Mouse (Mus musculus): ENCODE results near the gene Dhx40. TPM values are rescaled to one million over a fixed set of nuclear protein-coding genes. Genes with fewer than 3 reads are reported as not detected.
"Not testable (repeated sequence)": the region's sequence is repeated elsewhere in the genome, so short reads cannot be mapped to it uniquely, and the experiment has no call there.

The Dhx40 gene
- polyA plus RNA-seq, 1 experiment = 6.3 TPM

- no peaks in the 10 kb centered on the region for H3K79me3 ChIP-seq (ENCODE audit: low read depth)
- no peaks in the 10 kb centered on the region for H3K36me3 ChIP-seq (ENCODE audit: control insufficient read depth, insufficient read depth)
- H3K27me3 ChIP-seq (ENCODE audit: control insufficient read depth, insufficient read depth, insufficient read length) = no peaks in the 10 kb centered on the region
- TF ChIP-seq CTCF (IDR thresholded peaks at IDR 0.05; ENCODE audit: control insufficient read depth, insufficient read depth, insufficient read length) = no peak
- TF ChIP-seq FOSL1 (IDR thresholded peaks at IDR 0.05; ENCODE audit: insufficient read depth, low read length, poor library complexity, severe bottlenecking) = no peak
- no peak for TF ChIP-seq CEBPB (IDR thresholded peaks at IDR 0.05; ENCODE audit: low read depth)
- TF ChIP-seq MYOD1 (IDR thresholded peaks at IDR 0.05; ENCODE audit: control insufficient read depth, insufficient read length, low read depth) = no peak
- no peak for TF ChIP-seq USF1 (IDR thresholded peaks at IDR 0.05; ENCODE audit: low read depth)
- no peak for TF ChIP-seq MAX (IDR thresholded peaks at IDR 0.05)
- no peak for TF ChIP-seq MYOG (IDR thresholded peaks at IDR 0.05; ENCODE audit: control insufficient read depth, extremely low read depth, insufficient read length)
- H3ac ChIP-seq (ENCODE audit: control insufficient read depth, insufficient read length, low read depth) = no peak overlapping the region
- no peaks in the 10 kb centered on the region for H3K79me2 ChIP-seq (ENCODE audit: control insufficient read depth, insufficient read depth)
- H3K4me3 ChIP-seq (ENCODE audit: insufficient read depth, poor library complexity, severe bottlenecking) = no peak overlapping the region
Measured at GRCm38 (mm10) chr11:86827476-86828245, 20.1 kb upstream of the Dhx40 start.

- H3K79me2 ChIP-seq (ENCODE audit: control insufficient read depth, insufficient read depth) = no peaks in the 10 kb centered on the region
- H3K27me3 ChIP-seq (ENCODE audit: control insufficient read depth, insufficient read depth, insufficient read length) = no peaks in the 10 kb centered on the region
- H3K79me3 ChIP-seq (ENCODE audit: low read depth) = no peaks in the 10 kb centered on the region
- H3K36me3 ChIP-seq (ENCODE audit: control insufficient read depth, insufficient read depth) = no peaks in the 10 kb centered on the region
- H3ac ChIP-seq (ENCODE audit: control insufficient read depth, insufficient read length, low read depth) = no peak overlapping the region
- no peak for TF ChIP-seq FOSL1 (IDR thresholded peaks at IDR 0.05; ENCODE audit: insufficient read depth, low read length, poor library complexity, severe bottlenecking)
- no peak for TF ChIP-seq MYOD1 (IDR thresholded peaks at IDR 0.05; ENCODE audit: control insufficient read depth, insufficient read length, low read depth)
- no peak for TF ChIP-seq CEBPB (IDR thresholded peaks at IDR 0.05; ENCODE audit: low read depth)
- no peak for TF ChIP-seq MAX (IDR thresholded peaks at IDR 0.05)
- TF ChIP-seq CTCF (IDR thresholded peaks at IDR 0.05; ENCODE audit: control insufficient read depth, insufficient read depth, insufficient read length) = no peak
- TF ChIP-seq USF1 (IDR thresholded peaks at IDR 0.05; ENCODE audit: low read depth) = no peak
- TF ChIP-seq MYOG (IDR thresholded peaks at IDR 0.05; ENCODE audit: control insufficient read depth, extremely low read depth, insufficient read length) = no peak
- no peak overlapping the region for H3K4me3 ChIP-seq (ENCODE audit: insufficient read depth, poor library complexity, severe bottlenecking)
Measured at GRCm38 (mm10) chr11:86824433-86824832, 16.9 kb upstream of the Dhx40 start.

GRCm38 (mm10) chr11:86822531-86822930 lies 15.0 kb upstream of the Dhx40 start:
- no peak for TF ChIP-seq USF1 (IDR thresholded peaks at IDR 0.05; ENCODE audit: low read depth)
- no peak for TF ChIP-seq MYOG (IDR thresholded peaks at IDR 0.05; ENCODE audit: control insufficient read depth, extremely low read depth, insufficient read length)
- TF ChIP-seq FOSL1 (IDR thresholded peaks at IDR 0.05; ENCODE audit: insufficient read depth, low read length, poor library complexity, severe bottlenecking) = no peak
- no peak for TF ChIP-seq MAX (IDR thresholded peaks at IDR 0.05)
- no peak for TF ChIP-seq CTCF (IDR thresholded peaks at IDR 0.05; ENCODE audit: control insufficient read depth, insufficient read depth, insufficient read length)
- H3K4me3 ChIP-seq (ENCODE audit: insufficient read depth, poor library complexity, severe bottlenecking) = no peak overlapping the region

GRCm38 (mm10) chr11:86819536-86819935 lies 12.0 kb upstream of the Dhx40 start:
- no peak overlapping the region for H3ac ChIP-seq (ENCODE audit: control insufficient read depth, insufficient read length, low read depth)
- H3K36me3 ChIP-seq (ENCODE audit: control insufficient read depth, insufficient read depth) = no peaks in the 10 kb centered on the region
- no peaks in the 10 kb centered on the region for H3K79me3 ChIP-seq (ENCODE audit: low read depth)
- no peak overlapping the region for H3K4me3 ChIP-seq (ENCODE audit: insufficient read depth, poor library complexity, severe bottlenecking)
- H3K27me3 ChIP-seq (ENCODE audit: control insufficient read depth, insufficient read depth, insufficient read length) = peaks cover 9% of the 10 kb centered on the region
- H3K79me2 ChIP-seq (ENCODE audit: control insufficient read depth, insufficient read depth) = no peaks in the 10 kb centered on the region
- no peak for TF ChIP-seq MAX (IDR thresholded peaks at IDR 0.05)
- no peak for TF ChIP-seq CTCF (IDR thresholded peaks at IDR 0.05; ENCODE audit: control insufficient read depth, insufficient read depth, insufficient read length)
- no peak for TF ChIP-seq MYOD1 (IDR thresholded peaks at IDR 0.05; ENCODE audit: control insufficient read depth, insufficient read length, low read depth)
- TF ChIP-seq MYOG (IDR thresholded peaks at IDR 0.05; ENCODE audit: control insufficient read depth, extremely low read depth, insufficient read length) = no peak
- no peak for TF ChIP-seq FOSL1 (IDR thresholded peaks at IDR 0.05; ENCODE audit: insufficient read depth, low read length, poor library complexity, severe bottlenecking)
- no peak for TF ChIP-seq CEBPB (IDR thresholded peaks at IDR 0.05; ENCODE audit: low read depth)

More at GRCm38 (mm10) chr11:86822531-86822930, 15.0 kb upstream of the Dhx40 start:
- no peaks in the 10 kb centered on the region for H3K79me3 ChIP-seq (ENCODE audit: low read depth)
- H3K36me3 ChIP-seq (ENCODE audit: control insufficient read depth, insufficient read depth) = no peaks in the 10 kb centered on the region
- peaks cover 9% of the 10 kb centered on the region for H3K27me3 ChIP-seq (ENCODE audit: control insufficient read depth, insufficient read depth, insufficient read length)
- no peak overlapping the region for H3ac ChIP-seq (ENCODE audit: control insufficient read depth, insufficient read length, low read depth)
- no peaks in the 10 kb centered on the region for H3K79me2 ChIP-seq (ENCODE audit: control insufficient read depth, insufficient read depth)

- Histone ChIP-seq H3K36me3 (ENCODE audit: control insufficient read depth, insufficient read depth) (no peaks in the 10 kb centered on the region), H3K79me3 (ENCODE audit: low read depth) (no peaks in the 10 kb centered on the region), H3K27me3 (ENCODE audit: control insufficient read depth, insufficient read depth, insufficient read length) (peaks cover 9% of the 10 kb centered on the region), H3ac (ENCODE audit: control insufficient read depth, insufficient read length, low read depth) (no peak overlapping the region), H3K4me3 (ENCODE audit: insufficient read depth, poor library complexity, severe bottlenecking) (no peak overlapping the region), H3K79me2 (ENCODE audit: control insufficient read depth, insufficient read depth) (no peaks in the 10 kb centered on the region)
- no peak for TF ChIP-seq FOSL1 (IDR thresholded peaks at IDR 0.05; ENCODE audit: insufficient read depth, low read length, poor library complexity, severe bottlenecking)
- no peak for TF ChIP-seq CEBPB (IDR thresholded peaks at IDR 0.05; ENCODE audit: low read depth)
- TF ChIP-seq CTCF (IDR thresholded peaks at IDR 0.05; ENCODE audit: control insufficient read depth, insufficient read depth, insufficient read length) = no peak
- no peak for TF ChIP-seq USF1 (IDR thresholded peaks at IDR 0.05; ENCODE audit: low read depth)
- TF ChIP-seq MYOG (IDR thresholded peaks at IDR 0.05; ENCODE audit: control insufficient read depth, extremely low read depth, insufficient read length) = no peak
- no peak for TF ChIP-seq MYOD1 (IDR thresholded peaks at IDR 0.05; ENCODE audit: control insufficient read depth, insufficient read length, low read depth)
- no peak for TF ChIP-seq MAX (IDR thresholded peaks at IDR 0.05)
Measured at GRCm38 (mm10) chr11:86818928-86819327, 11.4 kb upstream of the Dhx40 start.

GRCm38 (mm10) chr11:86816288-86816687 lies 8.7 kb upstream of the Dhx40 start:
- H3K79me3 ChIP-seq (ENCODE audit: low read depth); H3K36me3 ChIP-seq (ENCODE audit: control insufficient read depth, insufficient read depth); H3ac ChIP-seq (ENCODE audit: control insufficient read depth, insufficient read length, low read depth); H3K27me3 ChIP-seq (ENCODE audit: control insufficient read depth, insufficient read depth, insufficient read length); H3K79me2 ChIP-seq (ENCODE audit: control insufficient read depth, insufficient read depth); H3K4me3 ChIP-seq (ENCODE audit: insufficient read depth, poor library complexity, severe bottlenecking): not testable (repeated sequence)

- not testable (repeated sequence) for H3ac ChIP-seq (ENCODE audit: control insufficient read depth, insufficient read length, low read depth); H3K79me2 ChIP-seq (ENCODE audit: control insufficient read depth, insufficient read depth); H3K27me3 ChIP-seq (ENCODE audit: control insufficient read depth, insufficient read depth, insufficient read length); H3K36me3 ChIP-seq (ENCODE audit: control insufficient read depth, insufficient read depth); H3K4me3 ChIP-seq (ENCODE audit: insufficient read depth, poor library complexity, severe bottlenecking); H3K79me3 ChIP-seq (ENCODE audit: low read depth)
Measured at GRCm38 (mm10) chr11:86814481-86814880, 6.9 kb upstream of the Dhx40 start.

- H3ac ChIP-seq (ENCODE audit: control insufficient read depth, insufficient read length, low read depth); H3K4me3 ChIP-seq (ENCODE audit: insufficient read depth, poor library complexity, severe bottlenecking); H3K79me3 ChIP-seq (ENCODE audit: low read depth); H3K79me2 ChIP-seq (ENCODE audit: control insufficient read depth, insufficient read depth); H3K36me3 ChIP-seq (ENCODE audit: control insufficient read depth, insufficient read depth); H3K27me3 ChIP-seq (ENCODE audit: control insufficient read depth, insufficient read depth, insufficient read length): not testable (repeated sequence)
Measured at GRCm38 (mm10) chr11:86813256-86813655, 5.7 kb upstream of the Dhx40 start.

All from C2C12 (cell line).